Mouse (Mus musculus) cerebellum, adult 2 months (tissue): ENCODE results near the gene Rprd2.

Experiments
- CTCF ChIP-seq: fragments of 200-500 bp; IDR thresholded peaks from 2 replicates; pipeline ENCODE4 v1.5.1; 2011; ENCODE audit warnings: low read depth, mild to moderate bottlenecking, control low read depth, low read length, moderate library complexity, borderline replicate concordance; ENCODE audit not compliant: insufficient read depth
- POLR2A ChIP-seq: fragments of 200-500 bp; IDR thresholded peaks from 2 replicates; pipeline ENCODE4 v1.6.1; 2011; ENCODE audit warnings: low read length, control low read depth, borderline replicate concordance; ENCODE audit not compliant: insufficient read depth

- TF ChIP-seq CTCF = no peak
- no peak for TF ChIP-seq POLR2A
These were observed 58.0 kb downstream of the Rprd2 start for GRCm38 (mm10) chr3:95760656-95761055.
